In genomic region chr13:103238034-103238705, GRCm38 (mm10) we compare ENCODE assay signal across 29 mouse cellular contexts.
DNase-seq lines count a peak whose midpoint lies in the region; ATAC-seq and TF ChIP-seq lines count a peak whose summit lies in the region.
"Had no signal": no experiment of that assay in that cellular context is flagged by ENCODE, and none has a peak within 500 bp of the region (broad histone marks: within the 10 kb centered on the region; RNA-seq: fewer than 3 reads in every experiment).

No protein-coding gene starts in this region.

- POLR2A ChIA-PET in Patski (lab: Charles Lee): no interaction called here

- H3K36me3 ChIP-seq in kidney, adult 2 months (ENCODE audit: control insufficient read depth, insufficient read depth, low read length): no peaks in the 10 kb centered on the region
- H3K36me3 ChIP-seq in kidney, embryonic 16.5 days (ENCODE audit: insufficient read depth, low read length): no peaks in the 10 kb centered on the region
- H3K36me3 ChIP-seq: embryonic facial prominence, embryonic 13.5 days; forebrain, embryonic 10.5 days; forebrain, embryonic 15.5 days; hindbrain, embryonic 10.5 days; hindbrain, embryonic 15.5 days; limb, embryonic 12.5 days; midbrain, embryonic 12.5 days; neural tube, embryonic 13.5 days had no signal

- in situ Hi-C loops in Patski (cut with MboI; ENCODE audit: low pct_unique_long_range_greater_than_20kb): no loop called here

- peak; percentile 26 for ATAC-seq in Patski
- ATAC-seq in kidney, embryonic 16.5 days (ENCODE audit: low FRiP score, low TSS enrichment): peak; percentile 90
- ATAC-seq: CD4-positive, CD25-positive, alpha-beta regulatory T cell, adult 4 months; forebrain, embryonic 15.5 days; inflammation-experienced regulatory T-cells, adult 6 months had no signal

- H3K4me1 ChIP-seq in kidney, adult 2 months (ENCODE audit: control insufficient read depth, insufficient read depth, low read length): peaks cover 22% of the 10 kb centered on the region; the same call in 1 of the 2 replicates
- H3K4me1 ChIP-seq in kidney, embryonic 16.5 days (ENCODE audit: insufficient read depth, low read length): no peaks in the 10 kb centered on the region
- H3K4me1 ChIP-seq: embryonic facial prominence, embryonic 13.5 days; forebrain, embryonic 10.5 days; forebrain, embryonic 15.5 days; hindbrain, embryonic 10.5 days; hindbrain, embryonic 15.5 days; limb, embryonic 12.5 days; megakaryocyte, embryonic 14.5 days; midbrain, embryonic 12.5 days; neural tube, embryonic 13.5 days had no signal

- H3K9ac ChIP-seq in kidney, embryonic 16.5 days (replicated peaks; ENCODE audit: low read length): 0 out of 2 replicates have a peak overlapping the region, but pooled peaks have one; percentile 20
- H3K9ac ChIP-seq: embryonic facial prominence, embryonic 13.5 days; forebrain, embryonic 15.5 days; hindbrain, embryonic 15.5 days; limb, embryonic 12.5 days; midbrain, embryonic 12.5 days; neural tube, embryonic 13.5 days had no signal

- no peaks in the 10 kb centered on the region for H3K9me3 ChIP-seq in kidney, embryonic 16.5 days (ENCODE audit: low read length)
- H3K9me3 ChIP-seq: embryonic facial prominence, embryonic 13.5 days; forebrain, embryonic 10.5 days; forebrain, embryonic 15.5 days; hindbrain, embryonic 10.5 days; hindbrain, embryonic 15.5 days; limb, embryonic 12.5 days; megakaryocyte, embryonic 14.5 days; midbrain, embryonic 12.5 days; neural tube, embryonic 13.5 days had no signal

- DNase-seq in Patski (ENCODE audit: low read depth, low spot score): no peak
- peak; percentile 92 for DNase-seq in kidney, adult 2 months
- DNase-seq in kidney, postnatal 36 days: peak; percentile 65 to 88
- no peak for DNase-seq in left cerebral cortex, adult 9 months (ENCODE audit: low spot score in 2 of 2)
- DNase-seq in frontal cortex, postnatal 14 days (ENCODE audit: low spot score in 2 of 2): no peak
- DNase-seq in thymus, postnatal 10 days (ENCODE audit: low spot score in 2 of 2): no peak
- DNase-seq: adrenal gland, postnatal 10 days; cerebellum, adult 11 months; cerebellum, adult 9-11 months; gastrocnemius, adult 2 months; gastrocnemius, postnatal 36 days; heart, adult 2 months; heart, postnatal 14 days; layer of hippocampus, adult 9-11 months; lung, postnatal 36 days; thymus, adult 2 months; thymus, postnatal 4 days had no signal

- peak overlapping the region; percentile 22 for H3K4me3 ChIP-seq in kidney, adult 2 months (ENCODE audit: insufficient read depth, low read depth, low read length)
- H3K4me3 ChIP-seq in kidney, embryonic 16.5 days (ENCODE audit: low read length): no peak overlapping the region
- H3K4me3 ChIP-seq: embryonic facial prominence, embryonic 13.5 days; forebrain, embryonic 10.5 days; forebrain, embryonic 15.5 days; gastrocnemius, adult 2 months; heart, adult 2 months; hindbrain, embryonic 10.5 days; hindbrain, embryonic 15.5 days; limb, embryonic 12.5 days; megakaryocyte, embryonic 14.5 days; midbrain, embryonic 12.5 days; neural tube, embryonic 13.5 days had no signal

- no peaks in the 10 kb centered on the region for H3K27me3 ChIP-seq in Patski
- no peaks in the 10 kb centered on the region for H3K27me3 ChIP-seq in kidney, adult 2 months (replicated peaks; ENCODE audit: control insufficient read depth, insufficient read depth, low read length)
- H3K27me3 ChIP-seq in kidney, embryonic 16.5 days (ENCODE audit: insufficient read depth, low read length): no peaks in the 10 kb centered on the region
- H3K27me3 ChIP-seq: embryonic facial prominence, embryonic 13.5 days; forebrain, embryonic 15.5 days; hindbrain, embryonic 15.5 days; limb, embryonic 12.5 days; midbrain, embryonic 12.5 days; neural tube, embryonic 13.5 days had no signal

- H3K27ac ChIP-seq in kidney, adult 2 months (ENCODE audit: insufficient read depth, low read depth, low read length): peak overlapping the region; percentile 88
- peak overlapping the region; percentile 88 for H3K27ac ChIP-seq in kidney, embryonic 16.5 days (ENCODE audit: low read length)
- H3K27ac ChIP-seq: embryonic facial prominence, embryonic 13.5 days; forebrain, embryonic 10.5 days; forebrain, embryonic 15.5 days; gastrocnemius, adult 2 months; heart, adult 2 months; hindbrain, embryonic 10.5 days; hindbrain, embryonic 15.5 days; limb, embryonic 12.5 days; midbrain, embryonic 12.5 days; neural tube, embryonic 13.5 days had no signal

- CTCF ChIA-PET in Patski (lab: Charles Lee): no interaction called here

- TF ChIP-seq POLR2A in kidney, adult 2 months (IDR thresholded peaks at IDR 0.05; ENCODE audit: low read depth, low read length): no peak

- no peak for TF ChIP-seq CTCF in Patski (IDR thresholded peaks at IDR 0.05)
- no peak for TF ChIP-seq CTCF in kidney, adult 2 months (conservative IDR thresholded peaks at IDR 0.05; ENCODE audit: insufficient read depth, insufficient read length, low read depth, low read length)

- H3K4me2 ChIP-seq in kidney, embryonic 16.5 days (replicated peaks; ENCODE audit: low read depth, low read length): peak overlapping the region; percentile 30; the same call in 1 of the 2 replicates
- H3K4me2 ChIP-seq: embryonic facial prominence, embryonic 13.5 days; forebrain, embryonic 15.5 days; hindbrain, embryonic 15.5 days; limb, embryonic 12.5 days; midbrain, embryonic 12.5 days; neural tube, embryonic 13.5 days had no signal

- WGBS in kidney, adult 2 months: 36% methylated on average over 7 of the region's 7 CpGs
- 68% methylated on average over 7 of the region's 7 CpGs for WGBS in kidney, embryonic 16.5 days

Comparison
In these comparisons a context has a peak if more than half of its experiments do, and no peak if none do; other contexts are left out.
1. DNase-seq: peak in kidney, adult 2 months (single experiment) and kidney, postnatal 36 days (2 of 2); none in Patski (single experiment), left cerebral cortex, adult 9 months (0 of 2), frontal cortex, postnatal 14 days (0 of 2) and thymus, postnatal 10 days (0 of 2).